Mouse (Mus musculus) MEL (cell line): Measurements from ENCODE around the gene Vsir. TPM values are rescaled to one million over a fixed set of nuclear protein-coding genes. Genes with fewer than 3 reads are reported as not detected.

Experiments used
- DNase-seq: peaks from one replicate; pipeline ENCODE4 v3.0.0; 2011; ENCODE audit warnings: low read depth, low spot score
- H3K27ac ChIP-seq: 2 replicates; pipeline ENCODE4 v1.5.1; 2012; ENCODE audit warnings: low read depth, mild to moderate bottlenecking, control low read depth, low read length, moderate library complexity; ENCODE audit not compliant: control insufficient read depth
- H3K27me3 ChIP-seq, 2 experiments: fragments of 150-350 bp in 1 of 2; sonication (generic) in 1 of 2; 2 replicates each; pipeline ENCODE4 v1.6.1; 2012; ENCODE audit warnings: low read length in 2 of 2, mild to moderate bottlenecking in 2 of 2, improper control_type of control experiment in 1 of 2, moderate library complexity in 1 of 2; ENCODE audit not compliant: insufficient read depth in 2 of 2, control insufficient read depth in 1 of 2
- H3K36me3 ChIP-seq, 2 experiments: 2 replicates each; pipeline ENCODE4 v1.6.1; 2012 to 2014; ENCODE audit warnings: low read length in 2 of 2, improper control_type of control experiment in 1 of 2, inconsistent platforms in 1 of 2, mild to moderate bottlenecking in 1 of 2; ENCODE audit not compliant: insufficient read depth in 2 of 2, control insufficient read depth in 1 of 2
- H3K4me1 ChIP-seq, 2 experiments: fragments of 150-350 bp in 1 of 2; sonication (generic) in 1 of 2; 2 replicates each; pipeline ENCODE4 v1.6.1; 2012; ENCODE audit warnings: low read length in 2 of 2, improper control_type of control experiment in 1 of 2, mild to moderate bottlenecking in 1 of 2; ENCODE audit not compliant: insufficient read depth in 2 of 2, control insufficient read depth in 1 of 2
- H3K4me3 ChIP-seq, 2 experiments: fragments of 150-350 bp in 1 of 2; sonication (generic) in 1 of 2; 2 replicates each; pipeline ENCODE4 v1.5.1; 2012; ENCODE audit warnings: low read depth in 2 of 2, low read length in 2 of 2, mild to moderate bottlenecking in 2 of 2, moderate library complexity in 2 of 2, control low read depth in 1 of 2, improper control_type of control experiment in 1 of 2; ENCODE audit not compliant: control insufficient read depth in 1 of 2, insufficient read depth in 1 of 2
- H3K79me2 ChIP-seq: 2 replicates; pipeline ENCODE4 v1.6.1; 2012; ENCODE audit warnings: mild to moderate bottlenecking, low read length, moderate library complexity; ENCODE audit not compliant: control insufficient read depth, poor library complexity, insufficient read depth
- H3K9ac ChIP-seq: 2 replicates; pipeline ENCODE4 v1.6.1; 2012; ENCODE audit warnings: low read depth, mild to moderate bottlenecking, control low read depth, low read length, moderate library complexity; ENCODE audit not compliant: control insufficient read depth, poor library complexity, severe bottlenecking
- H3K9me3 ChIP-seq: fragments of 150-350 bp; sonication (generic); replicated peaks from 2 replicates; pipeline ENCODE4 v1.6.1; 2012; ENCODE audit warnings: mild to moderate bottlenecking, low read length, improper control_type of control experiment, moderate library complexity; ENCODE audit not compliant: insufficient read depth
- BHLHE40 ChIP-seq: IDR thresholded peaks from 2 replicates; pipeline ENCODE4 v1.6.1; 2012; ENCODE audit warnings: low read depth, mild to moderate bottlenecking, inconsistent platforms, low read length, improper control_type of control experiment, borderline replicate concordance
- E2F4 ChIP-seq: IDR thresholded peaks from 2 replicates; pipeline ENCODE4 v1.6.1; 2011; ENCODE audit warnings: low read depth, low read length, improper control_type of control experiment, borderline replicate concordance
- ELF1 ChIP-seq: IDR thresholded peaks from 2 replicates; pipeline ENCODE4 v1.6.1; 2014; ENCODE audit warnings: low read depth, mild to moderate bottlenecking, inconsistent platforms, low read length, improper control_type of control experiment, moderate library complexity
- EP300 ChIP-seq, 2 experiments: IDR thresholded peaks; 2 replicates each; pipeline ENCODE4 v1.6.1; 2011; ENCODE audit warnings: improper control_type of control experiment in 2 of 2, low read length in 2 of 2, low read depth in 1 of 2, mild to moderate bottlenecking in 1 of 2
- ETS1 ChIP-seq: IDR thresholded peaks from 2 replicates; pipeline ENCODE4 v1.6.1; 2012; ENCODE audit warnings: low read depth, mild to moderate bottlenecking, inconsistent platforms, low read length, improper control_type of control experiment, moderate library complexity
- GATA1 ChIP-seq: IDR thresholded peaks from 2 replicates; pipeline ENCODE4 v1.6.1; 2011; ENCODE audit warnings: low read depth, low read length, improper control_type of control experiment
- HCFC1 ChIP-seq: IDR thresholded peaks from 2 replicates; pipeline ENCODE4 v1.6.1; 2012; ENCODE audit warnings: low read depth, mild to moderate bottlenecking, inconsistent platforms, low read length, improper control_type of control experiment, moderate library complexity
- MAX ChIP-seq: IDR thresholded peaks from 2 replicates; pipeline ENCODE4 v1.6.1; 2011; ENCODE audit warnings: low read length, improper control_type of control experiment
- MEF2A ChIP-seq: IDR thresholded peaks from 2 replicates; pipeline ENCODE4 v1.6.1; 2014; ENCODE audit warnings: low read depth, mild to moderate bottlenecking, inconsistent platforms, low read length, improper control_type of control experiment; ENCODE audit not compliant: poor library complexity, insufficient replicate concordance, severe bottlenecking; ENCODE audit errors: extremely low read depth
- MXI1 ChIP-seq: IDR thresholded peaks from 2 replicates; pipeline ENCODE4 v1.6.1; 2011; ENCODE audit warnings: mild to moderate bottlenecking, low read depth, low read length, improper control_type of control experiment
- MYB ChIP-seq: IDR thresholded peaks from 2 replicates; pipeline ENCODE4 v1.6.1; 2011; ENCODE audit warnings: mild to moderate bottlenecking, low read depth, low read length, improper control_type of control experiment
- NELFE ChIP-seq: IDR thresholded peaks from 2 replicates; pipeline ENCODE4 v1.6.1; 2011; ENCODE audit warnings: low read depth, low read length, improper control_type of control experiment
- NRF1 ChIP-seq: IDR thresholded peaks from 2 replicates; pipeline ENCODE4 v1.6.1; 2014; ENCODE audit warnings: low read depth, mild to moderate bottlenecking, inconsistent platforms, low read length, improper control_type of control experiment, moderate library complexity; ENCODE audit not compliant: poor library complexity, insufficient read depth, severe bottlenecking
- POLR2A ChIP-seq, 2 experiments: IDR thresholded peaks; 2 replicates each; pipeline ENCODE4 v1.6.1; 2011 to 2012; ENCODE audit warnings: low read length in 2 of 2, mild to moderate bottlenecking in 2 of 2, control low read depth in 1 of 2, improper control_type of control experiment in 1 of 2, low read depth in 1 of 2, moderate library complexity in 1 of 2; ENCODE audit not compliant: control insufficient read depth in 1 of 2, insufficient read depth in 1 of 2, poor library complexity in 1 of 2
- POLR2AphosphoS2 ChIP-seq: IDR thresholded peaks from 2 replicates; pipeline ENCODE4 v1.6.1; 2011; ENCODE audit warnings: low read length, improper control_type of control experiment
- RAD21 ChIP-seq: IDR thresholded peaks from 2 replicates; pipeline ENCODE4 v1.6.1; 2011; ENCODE audit warnings: mild to moderate bottlenecking, low read depth, low read length, improper control_type of control experiment
- RCOR1 ChIP-seq: IDR thresholded peaks from 2 replicates; pipeline ENCODE4 v1.6.1; 2012; ENCODE audit warnings: low read depth, mild to moderate bottlenecking, inconsistent platforms, low read length, improper control_type of control experiment
- TAL1 ChIP-seq: IDR thresholded peaks from 2 replicates; pipeline ENCODE4 v1.6.1; 2012; ENCODE audit warnings: mild to moderate bottlenecking, inconsistent platforms, low read length, moderate library complexity, mixed read lengths
- TBP ChIP-seq: IDR thresholded peaks from 2 replicates; pipeline ENCODE4 v1.8.0; 2011; ENCODE audit warnings: low read depth, low read length, improper control_type of control experiment
- UBTF ChIP-seq: IDR thresholded peaks from 2 replicates; pipeline ENCODE4 v1.6.1; 2012; ENCODE audit warnings: low read depth, mild to moderate bottlenecking, inconsistent platforms, low read length, improper control_type of control experiment, moderate library complexity, borderline replicate concordance; ENCODE audit not compliant: insufficient read depth
- USF2 ChIP-seq, 2 experiments: IDR thresholded peaks; 2 replicates each; pipeline ENCODE4 v1.6.1; 2011 to 2012; ENCODE audit warnings: improper control_type of control experiment in 2 of 2, low read length in 2 of 2, borderline replicate concordance in 1 of 2, inconsistent platforms in 1 of 2, low read depth in 1 of 2, mild to moderate bottlenecking in 1 of 2; ENCODE audit not compliant: insufficient read depth in 1 of 2
- ZC3H11A ChIP-seq: IDR thresholded peaks from 2 replicates; pipeline ENCODE4 v1.6.1; 2012; ENCODE audit warnings: low read depth, mild to moderate bottlenecking, inconsistent platforms, low read length, improper control_type of control experiment
- ZMIZ1 ChIP-seq: IDR thresholded peaks from 2 replicates; pipeline ENCODE4 v1.6.1; 2012; ENCODE audit warnings: low read depth, mild to moderate bottlenecking, inconsistent platforms, low read length, improper control_type of control experiment, moderate library complexity
- polyA plus RNA-seq, 2 experiments: library from polyadenylated mRNA; stranded (reverse) in 1 of 2; unstranded in 1 of 2; fragments of >175 nt in 1 of 2; fragments of >200 nt in 1 of 2; gene quantifications; 2 replicates each; pipeline versions ENCODE4 v1.2.1 to v1.2.4; 2012; ENCODE audit warnings: low replicate concordance in 2 of 2, low read depth in 1 of 2; ENCODE audit not compliant: insufficient read length in 2 of 2, insufficient read depth in 1 of 2, missing spikeins in 1 of 2
- total RNA-seq: library from RNA; depleted of rRNA; stranded (reverse); fragments of 300-350 nt; gene quantifications from 2 replicates; pipeline ENCODE4 v1.2.3, GENCODE M21; 2012

The Vsir gene
- total and polyA plus RNA-seq, 3 experiments, result 10.6 to 11.2 TPM; not detected in 1

DNA sequence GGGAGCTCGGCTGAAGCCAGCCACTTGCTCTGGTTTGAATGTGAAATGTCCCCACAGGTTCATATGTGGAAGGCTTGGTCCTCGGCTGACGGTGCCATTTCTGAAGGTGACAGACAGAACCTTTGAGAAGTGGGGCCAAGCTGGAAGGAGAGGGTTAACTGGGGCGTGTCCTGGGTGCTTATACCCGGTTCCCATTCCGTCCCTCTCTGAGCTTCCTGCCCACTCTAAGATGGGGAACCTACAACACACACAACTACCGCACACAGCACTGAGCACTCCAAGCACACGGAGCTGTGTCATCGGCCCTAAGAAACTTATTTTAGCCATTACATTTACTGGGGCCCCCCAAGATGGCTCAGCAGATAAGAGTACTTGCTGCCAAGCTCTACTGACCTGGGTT is 5.1 kb upstream of the Vsir start:
- Histone ChIP-seq H3K4me3 (no peak overlapping the region), H3K27me3 (no peaks in the 10 kb centered on the region)
- TF ChIP-seq E2F4, result no peak
- no peak for TF ChIP-seq GATA1
- TF ChIP-seq ELF1, result no peak
- no peak for TF ChIP-seq MEF2A
- TF ChIP-seq MXI1, result no peak
- TF ChIP-seq POLR2A (IDR thresholded peaks at IDR 0.05; ENCODE audit: control insufficient read depth in 1 of 2, insufficient read depth in 1 of 2, low read depth in 1 of 2, low read length in 2 of 2, poor library complexity in 1 of 2), result no peak
- TF ChIP-seq ZMIZ1, result no peak
- no peak for TF ChIP-seq NRF1

DNA sequence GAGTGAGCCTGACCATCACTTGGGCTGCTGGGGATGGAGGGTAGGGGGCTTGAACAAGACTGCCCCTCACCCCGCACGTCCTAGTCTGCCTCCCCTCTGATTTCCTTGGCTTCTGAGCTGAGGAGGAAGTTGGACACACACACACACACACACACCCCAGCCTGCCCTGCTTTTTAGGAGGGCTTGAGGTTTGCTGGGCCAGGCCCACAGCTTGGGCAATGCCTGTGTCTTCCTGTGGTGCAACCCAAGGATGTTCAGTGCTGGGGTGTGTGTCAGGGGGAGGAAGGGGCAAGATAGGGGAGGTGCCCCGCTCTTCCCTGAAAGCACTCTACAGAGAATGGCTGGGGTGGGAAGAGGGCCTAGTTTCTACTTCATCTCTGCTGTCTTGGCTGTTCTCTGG is 2.5 kb upstream of the Vsir start:
- no peak overlapping the region for H3K27ac ChIP-seq
- peaks cover 8 to 22% of the 10 kb centered on the region in 2 experiments for H3K4me1 ChIP-seq
- peaks cover 0 to 12% of the 10 kb centered on the region in 2 experiments; a peak in 2 of 4 replicates for H3K36me3 ChIP-seq
- TF ChIP-seq MAX (no peak), HCFC1 (no peak), BHLHE40 (no peak), ETS1 (no peak), MYB (no peak), TAL1 (no peak), E2F4 (no peak), RCOR1 (no peak)
- H3K4me3 ChIP-seq, result no peak overlapping the region
- H3K9me3 ChIP-seq, result no peaks in the 10 kb centered on the region
- no peak for DNase-seq
- H3K9ac ChIP-seq, result no peak overlapping the region
- no peaks in the 10 kb centered on the region for H3K27me3 ChIP-seq
- H3K79me2 ChIP-seq, result no peaks in the 10 kb centered on the region; the same call in 1 of the 2 replicates

More for the DNA sequence above, 5.1 kb upstream of the Vsir start:
- peak; percentile 41 for DNase-seq
- H3K27ac ChIP-seq, result no peak overlapping the region
- no peak overlapping the region for H3K9ac ChIP-seq
- H3K9me3 ChIP-seq, result no peaks in the 10 kb centered on the region
- peaks cover 0 to 3% of the 10 kb centered on the region in 2 experiments; a peak in 1 of 4 replicates for H3K36me3 ChIP-seq
- H3K79me2 ChIP-seq, result no peaks in the 10 kb centered on the region
- peaks cover 3 to 12% of the 10 kb centered on the region in 2 experiments; a peak in 2 of 4 replicates for H3K4me1 ChIP-seq

DNA sequence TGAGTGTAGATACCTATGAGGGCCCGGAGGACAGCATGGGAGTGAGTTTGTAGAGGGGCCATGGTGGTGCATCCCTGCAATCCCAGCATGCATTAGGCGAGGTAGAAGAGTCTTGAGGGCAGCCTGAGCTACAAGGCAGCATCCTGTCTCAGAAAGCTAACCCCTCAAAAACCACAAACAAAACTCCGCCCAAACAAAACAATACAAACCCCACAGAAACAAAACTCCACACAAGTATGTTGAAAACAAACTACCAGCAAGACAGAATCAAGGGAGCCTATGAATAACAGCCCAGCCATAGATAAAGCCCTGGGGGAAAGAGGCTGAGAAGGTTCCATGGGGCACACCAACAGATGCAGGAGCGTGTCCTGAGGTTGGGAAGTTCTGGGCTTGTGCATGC is 595 bp upstream of the Vsir start:
- H3K27ac ChIP-seq, result no peak overlapping the region

More for the DNA sequence above, 595 bp upstream of the Vsir start:
- Histone ChIP-seq H3K4me3 (peak overlapping the region; percentile 42 to 64), H3K4me1 (peaks cover 11 to 33% of the 10 kb centered on the region in 2 experiments), H3K36me3 (peaks cover 0 to 23% of the 10 kb centered on the region in 2 experiments; a peak in 2 of 4 replicates), H3K79me2 (no peaks in the 10 kb centered on the region; the same call in 1 of the 2 replicates), H3K9me3 (no peaks in the 10 kb centered on the region), H3K9ac (peak overlapping the region; percentile 52; the same call in 1 of the 2 replicates), H3K27me3 (no peaks in the 10 kb centered on the region)
- no peak for DNase-seq
- TF ChIP-seq UBTF, result no peak
- no peak for TF ChIP-seq MEF2A
- no peak for TF ChIP-seq NELFE
- TF ChIP-seq NRF1, result no peak
- no peak for TF ChIP-seq RAD21
- no peak for TF ChIP-seq USF2 (IDR thresholded peaks at IDR 0.05; ENCODE audit: borderline replicate concordance in 1 of 2, insufficient read depth in 1 of 2, low read depth in 1 of 2, low read length in 2 of 2)
- no peak for TF ChIP-seq POLR2AphosphoS2
- no peak for TF ChIP-seq ELF1
- TF ChIP-seq TBP, result no peak
- TF ChIP-seq ZC3H11A, result no peak
- TF ChIP-seq ZMIZ1, result no peak
- no peak for TF ChIP-seq BHLHE40
- TF ChIP-seq TAL1, result no peak
- no peak for TF ChIP-seq MXI1
- TF ChIP-seq RCOR1, result no peak
- no peak for TF ChIP-seq POLR2A (IDR thresholded peaks at IDR 0.05; ENCODE audit: control insufficient read depth in 1 of 2, insufficient read depth in 1 of 2, low read depth in 1 of 2, low read length in 2 of 2, poor library complexity in 1 of 2)
- no peak for TF ChIP-seq EP300 (IDR thresholded peaks at IDR 0.05; ENCODE audit: low read depth in 1 of 2, low read length in 2 of 2)
